Mouse (Mus musculus) liver, adult 2 months (tissue): ENCODE measurements around the gene Uck1. TPM values are rescaled to one million over a fixed set of nuclear protein-coding genes. Genes with fewer than 3 reads are reported as not detected.

Experiments used
- DNase-seq: peaks from one replicate; pipeline ENCODE4 v3.0.0-alpha.2; 2011; ENCODE audit warnings: low read depth, low spot score; ENCODE audit errors: extremely low read depth
- H3K27ac ChIP-seq: fragments of 200-500 bp; replicated peaks from 2 replicates; pipeline ENCODE4 v1.5.1; 2012; ENCODE audit warnings: low read depth, mild to moderate bottlenecking, control low read depth, inconsistent platforms, low read length; ENCODE audit not compliant: insufficient read depth
- H3K27me3 ChIP-seq: fragments of 200-500 bp; 2 replicates; pipeline ENCODE4 v1.6.1; 2012; ENCODE audit warnings: mild to moderate bottlenecking, moderate library complexity, low read length, inconsistent platforms; ENCODE audit not compliant: control insufficient read depth, insufficient read depth
- H3K36me3 ChIP-seq: fragments of 200-500 bp; 2 replicates; pipeline ENCODE4 v1.6.1; 2012; ENCODE audit warnings: low read length, inconsistent platforms; ENCODE audit not compliant: control insufficient read depth, insufficient read depth
- H3K4me1 ChIP-seq: fragments of 200-500 bp; 2 replicates; pipeline ENCODE4 v1.6.1; 2011; ENCODE audit warnings: low read length; ENCODE audit not compliant: control insufficient read depth, insufficient read depth
- H3K4me3 ChIP-seq: fragments of 200-500 bp; 2 replicates; pipeline ENCODE4 v1.5.1; 2011; ENCODE audit warnings: low read depth, mild to moderate bottlenecking, control low read depth, low read length, moderate library complexity; ENCODE audit not compliant: insufficient read depth
- H3K79me2 ChIP-seq: fragments of 200-500 bp; 2 replicates; pipeline ENCODE4 v1.6.1; 2012; ENCODE audit warnings: inconsistent platforms, mild to moderate bottlenecking, low read length, moderate library complexity; ENCODE audit not compliant: control insufficient read depth, insufficient read depth
- H3K9ac ChIP-seq: fragments of 200-500 bp; 2 replicates; pipeline ENCODE4 v1.6.1; 2012; ENCODE audit warnings: low read depth, mild to moderate bottlenecking, control low read depth, inconsistent platforms, low read length
- CTCF ChIP-seq: fragments of 200-500 bp; IDR thresholded peaks from 2 replicates; pipeline ENCODE4 v1.5.1; 2011; ENCODE audit warnings: low read depth, low read length, control low read depth
- POLR2A ChIP-seq: fragments of 200-500 bp; IDR thresholded peaks from 2 replicates; pipeline ENCODE4 v1.6.1; 2011; ENCODE audit warnings: low read length, control low read depth; ENCODE audit not compliant: insufficient read depth; ENCODE audit errors: extremely low read depth
- WGBS: fragments of 180-500 bp; shearing (Covaris S2); methylation state at CpG from one replicate; pipeline ENCODE4 v1.1.7; 2018; 5-methylcytosine and 5-hydroxymethylcytosine counted together
- polyA plus RNA-seq: library from polyadenylated mRNA; depleted of rRNA; stranded (reverse); fragments of >200 nt; gene quantifications from 2 replicates; pipeline ENCODE4 v1.2.3, GENCODE M21; 2012
- total RNA-seq: library from RNA; depleted of rRNA; stranded (reverse); fragments of >200 nt; gene quantifications from 2 replicates; pipeline ENCODE4 v1.2.3, GENCODE M21; 2014

The Uck1 gene
- total and polyA plus RNA-seq, 2 experiments = 36.7 to 66.1 TPM

DNA sequence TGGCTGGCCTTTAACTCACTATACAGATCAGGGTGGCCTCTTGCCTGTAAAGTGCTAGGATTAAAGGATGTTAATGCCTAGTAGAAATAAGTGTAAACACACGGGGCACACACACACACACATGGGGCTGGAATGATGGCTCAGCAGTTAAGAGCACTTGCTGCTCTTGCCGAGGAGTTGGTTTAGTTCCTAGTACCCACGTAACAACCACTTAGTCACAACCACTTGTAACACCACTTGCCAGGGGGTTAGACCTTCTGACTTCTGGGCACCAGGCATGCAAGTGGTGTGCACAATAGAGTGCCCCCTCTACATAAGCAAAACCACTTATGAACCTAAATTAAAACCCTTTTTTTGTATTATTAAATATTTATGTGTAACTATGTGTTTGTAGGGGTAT lies 24.0 kb upstream of the Uck1 start:
- Histone ChIP-seq H3K4me3 (no peak overlapping the region), H3K9ac (no peak overlapping the region), H3K79me2 (peaks cover 11% of the 10 kb centered on the region; the same call in 1 of the 2 replicates), H3K27ac (no peak overlapping the region), H3K36me3 (peaks cover 26% of the 10 kb centered on the region), H3K27me3 (no peaks in the 10 kb centered on the region), H3K4me1 (peaks cover 11% of the 10 kb centered on the region)
- DNase-seq = no peak
- 79% methylated on average over 3 of the region's 3 CpGs for WGBS
- TF ChIP-seq POLR2A = no peak
- TF ChIP-seq CTCF = no peak

DNA sequence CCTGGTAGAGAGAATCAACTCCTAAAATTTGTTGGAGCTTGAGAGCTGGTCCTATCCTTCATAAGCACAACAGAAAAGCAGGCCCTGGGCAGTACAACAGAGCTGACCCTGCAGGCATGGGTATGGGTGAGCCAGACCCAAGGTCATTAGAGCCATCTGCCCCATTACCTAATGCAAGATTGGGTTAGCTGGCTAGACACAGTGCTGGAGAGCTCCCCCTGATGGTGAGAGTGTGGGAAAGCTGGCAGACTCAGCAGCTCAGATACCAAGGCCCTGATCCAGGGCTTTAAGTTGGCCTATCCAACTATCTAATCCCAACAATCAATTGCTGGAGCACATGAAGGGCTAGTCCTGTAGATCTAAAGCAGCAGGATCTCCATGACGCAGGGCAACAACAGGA lies 22.8 kb upstream of the Uck1 start:
- Histone ChIP-seq H3K9ac (no peak overlapping the region), H3K27ac (peak overlapping the region; percentile 34; the same call in 1 of the 2 replicates), H3K4me1 (peaks cover 11% of the 10 kb centered on the region), H3K79me2 (peaks cover 6% of the 10 kb centered on the region; the same call in 1 of the 2 replicates), H3K27me3 (no peaks in the 10 kb centered on the region), H3K4me3 (no peak overlapping the region), H3K36me3 (peaks cover 35% of the 10 kb centered on the region)
- 24% methylated on average over 1 of the region's 1 CpGs for WGBS
- peak; percentile 91 for TF ChIP-seq CTCF
- no peak for TF ChIP-seq POLR2A
- DNase-seq = peak; percentile 81

DNA sequence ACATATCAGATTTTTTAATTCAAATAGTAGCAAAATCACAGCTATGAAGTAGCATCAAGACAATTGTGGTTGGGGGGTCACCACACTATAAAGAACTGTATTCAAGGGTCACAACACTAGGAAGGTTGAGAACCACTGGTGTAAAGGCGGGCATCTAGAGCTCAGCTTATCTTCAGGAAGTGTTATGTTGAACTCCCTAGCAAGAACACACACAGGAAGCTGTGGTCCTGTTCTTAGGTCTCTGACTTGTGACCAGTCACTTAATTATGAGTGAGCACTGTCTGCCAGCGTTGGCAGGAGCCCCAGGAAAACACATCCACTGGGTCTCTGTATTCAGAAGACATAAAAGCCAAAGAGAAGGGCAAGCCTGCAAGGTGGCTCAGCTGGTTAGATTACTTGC lies 22.3 kb upstream of the Uck1 start:
- whole genome bisulfite sequencing = 78% methylated on average over 2 of the region's 2 CpGs
- peaks cover 11% of the 10 kb centered on the region for H3K4me1 ChIP-seq
- no peak for DNase-seq
- H3K36me3 ChIP-seq = peaks cover 35% of the 10 kb centered on the region
- no peak overlapping the region for H3K9ac ChIP-seq
- no peak overlapping the region for H3K4me3 ChIP-seq
- peaks cover 1% of the 10 kb centered on the region; the same call in 1 of the 2 replicates for H3K79me2 ChIP-seq
- TF ChIP-seq POLR2A (no peak), CTCF (no peak)
- peak overlapping the region; percentile 34; the same call in 1 of the 2 replicates for H3K27ac ChIP-seq
- no peaks in the 10 kb centered on the region for H3K27me3 ChIP-seq

DNA sequence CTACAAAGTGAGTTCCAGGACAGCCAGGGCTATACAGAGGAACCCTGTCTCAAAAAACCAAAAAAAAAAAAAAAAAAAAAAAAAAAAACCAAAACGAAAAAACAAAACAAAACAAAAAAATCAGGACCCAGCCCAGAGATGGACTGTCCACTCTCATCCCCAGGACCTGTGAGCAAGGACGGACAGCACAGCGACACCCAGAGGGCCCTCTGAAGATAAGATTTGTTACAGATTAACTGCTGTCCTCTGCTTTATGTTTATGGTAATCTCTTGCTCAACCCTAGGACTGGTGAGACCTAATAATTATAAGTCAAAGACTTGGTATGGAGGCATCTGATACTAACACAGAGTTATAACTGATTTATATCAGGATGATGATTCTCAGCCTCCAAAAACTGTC lies 15.9 kb upstream of the Uck1 start:
- 30% methylated on average over 3 of the region's 3 CpGs for whole genome bisulfite sequencing
- no peak overlapping the region for H3K4me3 ChIP-seq
- H3K9ac ChIP-seq = no peak overlapping the region
- no peaks in the 10 kb centered on the region for H3K27me3 ChIP-seq
- DNase-seq = peak; percentile 54
- no peaks in the 10 kb centered on the region for H3K79me2 ChIP-seq
- TF ChIP-seq POLR2A (no peak), CTCF (peak; percentile 67)
- no peak overlapping the region for H3K27ac ChIP-seq
- H3K4me1 ChIP-seq = no peaks in the 10 kb centered on the region
- H3K36me3 ChIP-seq = peaks cover 24% of the 10 kb centered on the region

DNA sequence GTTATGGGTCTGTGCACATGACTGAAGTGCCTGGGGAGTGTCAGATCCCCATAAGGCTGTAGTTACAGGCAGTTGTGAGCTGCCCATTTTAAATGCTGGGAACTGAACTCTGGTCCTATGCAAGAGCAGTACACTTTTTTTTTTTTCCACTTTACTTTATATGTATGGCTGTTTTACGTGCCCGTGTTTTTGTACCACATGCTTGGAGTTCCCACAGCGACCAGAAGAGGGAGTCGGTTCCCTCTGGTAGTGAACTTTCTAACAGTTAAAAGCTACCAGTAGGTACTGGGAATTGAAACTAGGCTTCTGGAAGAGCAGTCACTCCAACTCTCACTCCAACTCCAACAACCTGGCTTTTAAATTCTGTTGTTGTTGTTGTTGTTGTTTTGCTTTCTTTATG lies 676 bp upstream of the Uck1 start:
- no peaks in the 10 kb centered on the region for H3K27me3 ChIP-seq
- peaks cover 6% of the 10 kb centered on the region; the same call in 1 of the 2 replicates for H3K4me1 ChIP-seq
- H3K27ac ChIP-seq = no peak overlapping the region
- no peak overlapping the region for H3K4me3 ChIP-seq
- no peaks in the 10 kb centered on the region; the same call in 1 of the 2 replicates for H3K36me3 ChIP-seq
- H3K79me2 ChIP-seq = peaks cover 2% of the 10 kb centered on the region; the same call in 1 of the 2 replicates
- 47% methylated on average over 4 of the region's 4 CpGs for WGBS
- no peak for TF ChIP-seq POLR2A
- peak; percentile 49 for TF ChIP-seq CTCF
- H3K9ac ChIP-seq = no peak overlapping the region
- peak; percentile 40 for DNase-seq

DNA sequence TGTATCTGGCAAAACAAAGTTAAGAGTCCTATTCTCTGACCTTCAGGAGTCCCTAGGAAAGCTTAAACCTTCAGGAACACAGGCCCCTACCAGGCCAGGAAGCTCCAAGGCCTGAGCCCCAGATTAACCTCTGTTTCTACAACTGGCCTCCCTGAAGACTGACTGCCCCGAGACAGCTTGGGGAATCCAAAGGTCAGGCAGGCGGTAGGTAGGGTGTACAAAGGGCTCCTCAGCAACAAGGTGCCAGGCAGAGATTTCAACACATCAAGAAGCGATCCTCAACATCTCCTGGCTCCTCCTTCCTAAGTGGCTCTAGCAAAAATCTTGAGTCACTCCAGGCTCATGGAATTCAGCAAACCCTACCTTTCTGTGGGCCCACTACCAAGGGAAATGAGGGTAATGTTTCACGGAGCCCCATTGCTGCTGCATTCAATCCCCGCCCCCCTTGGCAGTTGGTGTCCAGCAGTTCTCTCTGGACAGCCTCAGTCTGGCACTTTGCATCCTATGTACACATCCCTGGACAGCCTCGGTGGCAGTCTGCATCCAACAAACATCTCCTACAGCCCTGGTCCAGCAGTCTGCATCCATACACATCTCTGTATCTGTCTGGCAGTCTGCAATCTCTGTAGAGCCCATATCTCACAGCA lies 949 bp downstream of the Uck1 start:
- Histone ChIP-seq H3K4me3 (peak overlapping the region; percentile 75), H3K4me1 (peaks cover 6% of the 10 kb centered on the region; the same call in 1 of the 2 replicates), H3K27ac (peak overlapping the region; percentile 67), H3K36me3 (no peaks in the 10 kb centered on the region; the same call in 1 of the 2 replicates), H3K27me3 (no peaks in the 10 kb centered on the region), H3K79me2 (peaks cover 2% of the 10 kb centered on the region; the same call in 1 of the 2 replicates), H3K9ac (peak overlapping the region; percentile 85)
- WGBS = 19% methylated on average over 6 of the region's 6 CpGs
- no peak for TF ChIP-seq POLR2A
- no peak for TF ChIP-seq CTCF
- peak; percentile 84 for DNase-seq
